In genomic region chr11:88399431-88399830, GRCm38 (mm10) we compare ENCODE assay signal across 11 mouse cellular contexts.
A peak's percentile ranks its signal among the peaks of the same experiment; 100 is the strongest.
DNase-seq lines count a peak whose midpoint lies in the region; ATAC-seq lines count a peak whose summit lies in the region.
"Had no signal": no experiment of that assay in that cellular context is flagged by ENCODE, and none has a peak within 500 bp of the region (broad histone marks: within the 10 kb centered on the region; RNA-seq: fewer than 3 reads in every experiment).

No protein-coding gene starts in this region.

- no peak overlapping the region for H3K4me2 ChIP-seq in kidney, embryonic 14.5 days (replicated peaks; ENCODE audit: low read depth, low read length)
- no peak overlapping the region for H3K4me2 ChIP-seq in forebrain, embryonic 15.5 days (replicated peaks)
- no peak overlapping the region for H3K4me2 ChIP-seq in midbrain, embryonic 12.5 days (replicated peaks)

- H3K4me1 ChIP-seq in kidney, embryonic 14.5 days (ENCODE audit: control insufficient read depth, insufficient read depth, low read length): peaks cover 19% of the 10 kb centered on the region; the same call in 1 of the 2 replicates
- H3K4me1 ChIP-seq in forebrain, embryonic 15.5 days: peaks cover 66% of the 10 kb centered on the region
- H3K4me1 ChIP-seq in midbrain, embryonic 12.5 days: peaks cover 67% of the 10 kb centered on the region

- no peak overlapping the region for H3K27ac ChIP-seq in kidney, embryonic 14.5 days (ENCODE audit: low read depth, low read length)
- 0 out of 2 replicates have a peak overlapping the region, but pooled peaks have one; percentile 3 for H3K27ac ChIP-seq in forebrain, embryonic 15.5 days (replicated peaks)
- peak overlapping the region; percentile 36 for H3K27ac ChIP-seq in midbrain, embryonic 12.5 days (replicated peaks)

- no peak overlapping the region for H3K4me3 ChIP-seq in kidney, embryonic 14.5 days (ENCODE audit: low read length)
- H3K4me3 ChIP-seq in forebrain, embryonic 15.5 days: no peak overlapping the region
- H3K4me3 ChIP-seq in midbrain, embryonic 12.5 days: no peak overlapping the region

- H3K9ac ChIP-seq in kidney, embryonic 14.5 days (ENCODE audit: low read depth, low read length): no peak overlapping the region
- no peak overlapping the region for H3K9ac ChIP-seq in forebrain, embryonic 15.5 days (replicated peaks)
- no peak overlapping the region for H3K9ac ChIP-seq in midbrain, embryonic 12.5 days (replicated peaks)

- H3K27me3 ChIP-seq in kidney, embryonic 14.5 days (ENCODE audit: control insufficient read depth, insufficient read depth, low read length): no peaks in the 10 kb centered on the region
- no peaks in the 10 kb centered on the region for H3K27me3 ChIP-seq in forebrain, embryonic 15.5 days
- no peaks in the 10 kb centered on the region for H3K27me3 ChIP-seq in midbrain, embryonic 12.5 days

- H3K36me3 ChIP-seq in kidney, embryonic 14.5 days (ENCODE audit: control insufficient read depth, insufficient read depth, low read length): peaks cover 3% of the 10 kb centered on the region; the same call in 1 of the 2 replicates
- no peaks in the 10 kb centered on the region for H3K36me3 ChIP-seq in forebrain, embryonic 15.5 days
- peaks cover 10% of the 10 kb centered on the region for H3K36me3 ChIP-seq in midbrain, embryonic 12.5 days

- H3K9me3 ChIP-seq in kidney, embryonic 14.5 days (ENCODE audit: control insufficient read depth, low read length): no peaks in the 10 kb centered on the region
- H3K9me3 ChIP-seq in forebrain, embryonic 15.5 days: no peaks in the 10 kb centered on the region
- no peaks in the 10 kb centered on the region for H3K9me3 ChIP-seq in midbrain, embryonic 12.5 days
- H3K9me3 ChIP-seq: G1E had no signal

- 38% methylated on average over 5 of the region's 5 CpGs for WGBS in kidney, embryonic 14.5 days
- 61% methylated on average over 5 of the region's 5 CpGs for WGBS in forebrain, embryonic 15.5 days
- 40% methylated on average over 5 of the region's 5 CpGs for WGBS in midbrain, embryonic 12.5 days

- no peak for ATAC-seq in cerebellum, adult (ENCODE audit: insufficient number of reproducible peaks, low FRiP score, low TSS enrichment)
- peak; percentile 53; the same call in 1 of the 2 replicates for ATAC-seq in kidney, embryonic 14.5 days (ENCODE audit: low FRiP score, low TSS enrichment)
- ATAC-seq in forebrain, embryonic 15.5 days (replicated peaks): 0 out of 2 replicates have a peak, but pooled peaks have one; percentile 36
- ATAC-seq in midbrain, embryonic 12.5 days (ENCODE audit: low FRiP score, low read depth): no peak

- peak; percentile 50 to 56 for DNase-seq in cerebellum, postnatal 14 days
- DNase-seq in kidney, postnatal 10 days: no peak
- no peak for DNase-seq in adipocyte (ENCODE audit: low spot score)
- no peak for DNase-seq in liver
- DNase-seq: cerebellum, adult 11 months; thymus, adult 2 months had no signal

Comparison
In these comparisons a context has a peak if more than half of its experiments do, and no peak if none do; other contexts are left out.
1. DNase-seq: peak in cerebellum, postnatal 14 days (2 of 2); none in kidney, postnatal 10 days (single experiment), adipocyte (single experiment) and liver (single experiment).
2. ATAC-seq: peak in kidney, embryonic 14.5 days (single experiment) and forebrain, embryonic 15.5 days (single experiment); none in cerebellum, adult (single experiment) and midbrain, embryonic 12.5 days (single experiment).